Mouse (Mus musculus) bone marrow, adult 2 months (tissue): ENCODE data around the gene Med24.

Source experiments
- CTCF ChIP-seq: fragments of 200-500 bp; IDR thresholded peaks from 2 replicates; pipeline ENCODE4 v1.5.1; 2011; ENCODE audit warnings: low read length, control low read depth; ENCODE audit not compliant: control insufficient read depth, insufficient read depth
- POLR2A ChIP-seq: fragments of 200-500 bp; IDR thresholded peaks from 2 replicates; pipeline ENCODE4 v1.6.1; 2011; ENCODE audit warnings: low read depth, mild to moderate bottlenecking, control low read depth, low read length, borderline replicate concordance; ENCODE audit not compliant: control insufficient read depth

- no peak for TF ChIP-seq CTCF
- no peak for TF ChIP-seq POLR2A
Observed at GRCm38 (mm10) chr11:98707401-98708281, 21.6 kb downstream of the Med24 start.
